Comparison of ENCODE assay signal across 14 mouse cellular contexts in the genomic region with DNA sequence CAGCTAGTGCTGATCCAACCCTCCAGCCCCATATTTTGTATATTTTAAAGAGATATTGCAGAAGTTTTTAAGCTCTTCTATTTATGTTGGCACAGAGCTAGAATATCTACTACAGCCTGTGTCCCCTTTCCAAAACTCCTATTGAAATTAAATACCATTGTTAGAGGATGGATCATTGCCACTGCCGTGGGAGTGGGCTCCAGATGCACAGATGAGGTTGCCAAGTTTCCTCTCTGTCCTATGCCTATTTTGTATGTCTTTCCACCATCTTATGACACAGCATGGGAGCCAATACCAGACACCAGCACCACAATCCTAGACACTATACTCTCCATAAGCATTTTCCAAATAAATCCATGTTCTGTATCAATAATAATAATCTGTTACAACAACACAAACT.
"Had no signal": no experiment of that assay in that cellular context is flagged by ENCODE, and none has a peak within 500 bp of the region (broad histone marks: within the 10 kb centered on the region; RNA-seq: fewer than 3 reads in every experiment).

No protein-coding gene starts in this region.

- DNase-seq: kidney, adult 18-20 months; kidney, adult 9 months; kidney, postnatal 14 days; kidney, postnatal 4 days; liver, postnatal 0 days; lung, embryonic 14.5 days; lung, postnatal 36 days; midbrain, embryonic 14.5 days; thymus, adult 18-20 months; thymus, postnatal 36 days had no signal

- ATAC-seq: hindbrain, postnatal 0 days; inflammation-experienced regulatory T-cells, adult 6 months; intestine, embryonic 16.5 days; liver, postnatal 0 days; lung, postnatal 0 days had no signal
